Mouse (Mus musculus) intestine, embryonic 14.5 days (tissue): ENCODE results near the gene Ano3. TPM values are rescaled to one million over a fixed set of nuclear protein-coding genes. Genes with fewer than 3 reads are reported as not detected.

Experiments used
- ATAC-seq: fragments of 200-750 bp; cut with Nextera tagmentation; replicated peaks from 2 replicates; pipeline ENCODE4 v1.8.0; 2017; ENCODE audit warnings: low read depth, moderate number of reproducible peaks, moderate TSS enrichment, moderate library complexity; ENCODE audit not compliant: low FRiP score, low TSS enrichment
- DNase-seq: peaks from one replicate; pipeline ENCODE4 v3.0.0-alpha.2; 2018; ENCODE audit warnings: low spot score
- H3K27ac ChIP-seq: fragments of 300-500 bp; sonication (generic); 2 replicates; pipeline ENCODE4 v1.5.1; 2014; ENCODE audit warnings: low read depth, mild to moderate bottlenecking, control low read depth
- H3K27me3 ChIP-seq: fragments of 300-500 bp; sonication (generic); replicated peaks from 2 replicates; pipeline ENCODE4 v1.6.1; 2014; ENCODE audit warnings: low read length, control low read depth; ENCODE audit not compliant: control insufficient read depth, insufficient read depth
- H3K36me3 ChIP-seq: fragments of 300-500 bp; sonication (generic); 2 replicates; pipeline ENCODE4 v1.6.1; 2014; ENCODE audit warnings: low read length, control low read depth; ENCODE audit not compliant: control insufficient read depth, insufficient read depth
- H3K4me1 ChIP-seq: fragments of 300-500 bp; sonication (generic); replicated peaks from 2 replicates; pipeline ENCODE4 v1.6.1; 2014; ENCODE audit warnings: low read length, control low read depth, mixed read lengths; ENCODE audit not compliant: control insufficient read depth, insufficient read depth
- H3K4me2 ChIP-seq: fragments of 300-500 bp; sonication (generic); 2 replicates; pipeline ENCODE4 v1.6.1; 2014; ENCODE audit warnings: low read length
- H3K4me3 ChIP-seq: fragments of 300-500 bp; sonication (generic); 2 replicates; pipeline ENCODE4 v1.5.1; 2014; ENCODE audit warnings: low read depth, low read length, control low read depth, mixed read lengths
- H3K9ac ChIP-seq: fragments of 300-500 bp; sonication (generic); 2 replicates; pipeline ENCODE4 v1.6.1; 2014; ENCODE audit warnings: mild to moderate bottlenecking, low read length
- H3K9me3 ChIP-seq: fragments of 300-500 bp; sonication (generic); 2 replicates; pipeline ENCODE4 v1.6.1; 2016; ENCODE audit warnings: low read length, control low read depth; ENCODE audit not compliant: control insufficient read depth
- WGBS: fragments of 180-500 bp; shearing (Covaris S2); extraction: QIAGEN DNeasy Blood & Tissue Kit; methylation state at CpG from one replicate; pipeline ENCODE4 v1.1.7; 2014; 5-methylcytosine and 5-hydroxymethylcytosine counted together
- polyA plus RNA-seq: library from polyadenylated mRNA; unstranded; fragments of >200 nt; fragmentation: Nextera tagmentation; extraction: Ambion mirVana; gene quantifications from 2 replicates; pipeline ENCODE4 v1.2.1, GENCODE M21; 2014

Ano3 gene
- polyA plus RNA-seq, 1 experiment from 2014 or later: 0.09 TPM

GRCm38 (mm10) chr2:110950432-110950803 lies 305 bp downstream of the Ano3 start:
- 51% methylated on average over 3 of the region's 3 CpGs for WGBS
- ATAC-seq: no peak
- no peaks in the 10 kb centered on the region for H3K27me3 ChIP-seq
- H3K36me3 ChIP-seq: no peaks in the 10 kb centered on the region
- peak overlapping the region; percentile 54 for H3K4me2 ChIP-seq
- DNase-seq: no peak
- H3K9ac ChIP-seq: no peak overlapping the region
- H3K9me3 ChIP-seq: no peaks in the 10 kb centered on the region
- no peaks in the 10 kb centered on the region for H3K4me1 ChIP-seq
- no peak overlapping the region for H3K27ac ChIP-seq
- H3K4me3 ChIP-seq: peak overlapping the region; percentile 29; the same call in 1 of the 2 replicates

- H3K36me3 ChIP-seq: no peaks in the 10 kb centered on the region
- H3K4me3 ChIP-seq: peak overlapping the region; percentile 29
- ATAC-seq: peak; percentile 78
- no peak overlapping the region for H3K27ac ChIP-seq
- peak; percentile 55 for DNase-seq
- no peaks in the 10 kb centered on the region for H3K27me3 ChIP-seq
- H3K4me2 ChIP-seq: peak overlapping the region; percentile 54
- H3K9ac ChIP-seq: no peak overlapping the region
- no peaks in the 10 kb centered on the region for H3K9me3 ChIP-seq
- H3K4me1 ChIP-seq: no peaks in the 10 kb centered on the region
- 3% methylated on average over 20 of the region's 20 CpGs for WGBS
These were observed 868 bp downstream of the Ano3 start for GRCm38 (mm10) chr2:110949679-110950431.

- no peak for DNase-seq
- H3K4me1 ChIP-seq: no peaks in the 10 kb centered on the region
- no peak for ATAC-seq
- H3K9me3 ChIP-seq: no peaks in the 10 kb centered on the region
- no peaks in the 10 kb centered on the region for H3K27me3 ChIP-seq
- no peak overlapping the region for H3K9ac ChIP-seq
- WGBS: 69% methylated on average over 1 of the region's 1 CpGs
- H3K36me3 ChIP-seq: no peaks in the 10 kb centered on the region
- no peak overlapping the region for H3K4me3 ChIP-seq
- H3K4me2 ChIP-seq: no peak overlapping the region
- H3K27ac ChIP-seq: no peak overlapping the region
These were observed 5.6 kb downstream of the Ano3 start for GRCm38 (mm10) chr2:110945171-110945570.

GRCm38 (mm10) chr2:110935691-110936090 lies 15.0 kb downstream of the Ano3 start:
- Histone ChIP-seq H3K27me3 (no peaks in the 10 kb centered on the region), H3K9ac (no peak overlapping the region), H3K4me1 (no peaks in the 10 kb centered on the region), H3K36me3 (no peaks in the 10 kb centered on the region), H3K9me3 (no peaks in the 10 kb centered on the region), H3K27ac (no peak overlapping the region), H3K4me2 (no peak overlapping the region), H3K4me3 (no peak overlapping the region)
- ATAC-seq (no peak), DNase-seq (no peak)

DNA sequence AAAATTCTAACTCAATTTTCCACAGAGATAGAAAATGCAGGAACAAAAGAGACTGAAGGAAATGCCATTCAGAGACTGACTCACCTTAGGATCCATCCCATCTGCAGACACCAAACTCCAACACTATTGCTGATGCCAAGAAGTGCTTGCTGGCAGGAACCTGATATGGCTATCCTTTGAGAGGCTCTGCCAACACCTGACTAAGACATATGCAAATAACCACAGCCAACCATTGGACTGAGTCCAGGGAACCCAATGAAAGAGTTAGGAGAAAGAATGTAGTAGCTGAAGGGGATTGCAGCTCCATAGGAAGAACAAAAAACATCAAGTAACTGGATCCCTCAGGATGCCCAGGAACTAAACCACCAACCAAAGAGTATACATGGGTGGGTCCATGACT lies 21.6 kb downstream of the Ano3 start:
- ATAC-seq: no peak

GRCm38 (mm10) chr2:110909506-110909905 lies 41.2 kb downstream of the Ano3 start:
- H3K4me1 ChIP-seq: no peaks in the 10 kb centered on the region
- no peak overlapping the region for H3K4me2 ChIP-seq
- H3K9me3 ChIP-seq: no peaks in the 10 kb centered on the region
- H3K9ac ChIP-seq: no peak overlapping the region
- no peaks in the 10 kb centered on the region for H3K27me3 ChIP-seq
- WGBS: 57% methylated on average over 2 of the region's 2 CpGs
- H3K4me3 ChIP-seq: no peak overlapping the region
- no peaks in the 10 kb centered on the region for H3K36me3 ChIP-seq
- DNase-seq (no peak), ATAC-seq (no peak)
- H3K27ac ChIP-seq: no peak overlapping the region

More for the DNA sequence above, 21.6 kb downstream of the Ano3 start:
- Histone ChIP-seq H3K9me3 (no peaks in the 10 kb centered on the region), H3K4me3 (no peak overlapping the region), H3K9ac (no peak overlapping the region), H3K36me3 (no peaks in the 10 kb centered on the region), H3K4me1 (no peaks in the 10 kb centered on the region), H3K27ac (no peak overlapping the region), H3K4me2 (no peak overlapping the region), H3K27me3 (no peaks in the 10 kb centered on the region)
- no peak for DNase-seq

- H3K27me3 ChIP-seq: no peaks in the 10 kb centered on the region
- no peak overlapping the region for H3K4me2 ChIP-seq
- no peak overlapping the region for H3K4me3 ChIP-seq
- H3K36me3 ChIP-seq: no peaks in the 10 kb centered on the region
- H3K4me1 ChIP-seq: no peaks in the 10 kb centered on the region
- no peak for DNase-seq
- H3K9me3 ChIP-seq: no peaks in the 10 kb centered on the region
- no peak for ATAC-seq
- H3K27ac ChIP-seq: no peak overlapping the region
- no peak overlapping the region for H3K9ac ChIP-seq
- 68% methylated on average over 3 of the region's 3 CpGs for WGBS
These were observed 44.2 kb downstream of the Ano3 start for GRCm38 (mm10) chr2:110906473-110906872.

DNA sequence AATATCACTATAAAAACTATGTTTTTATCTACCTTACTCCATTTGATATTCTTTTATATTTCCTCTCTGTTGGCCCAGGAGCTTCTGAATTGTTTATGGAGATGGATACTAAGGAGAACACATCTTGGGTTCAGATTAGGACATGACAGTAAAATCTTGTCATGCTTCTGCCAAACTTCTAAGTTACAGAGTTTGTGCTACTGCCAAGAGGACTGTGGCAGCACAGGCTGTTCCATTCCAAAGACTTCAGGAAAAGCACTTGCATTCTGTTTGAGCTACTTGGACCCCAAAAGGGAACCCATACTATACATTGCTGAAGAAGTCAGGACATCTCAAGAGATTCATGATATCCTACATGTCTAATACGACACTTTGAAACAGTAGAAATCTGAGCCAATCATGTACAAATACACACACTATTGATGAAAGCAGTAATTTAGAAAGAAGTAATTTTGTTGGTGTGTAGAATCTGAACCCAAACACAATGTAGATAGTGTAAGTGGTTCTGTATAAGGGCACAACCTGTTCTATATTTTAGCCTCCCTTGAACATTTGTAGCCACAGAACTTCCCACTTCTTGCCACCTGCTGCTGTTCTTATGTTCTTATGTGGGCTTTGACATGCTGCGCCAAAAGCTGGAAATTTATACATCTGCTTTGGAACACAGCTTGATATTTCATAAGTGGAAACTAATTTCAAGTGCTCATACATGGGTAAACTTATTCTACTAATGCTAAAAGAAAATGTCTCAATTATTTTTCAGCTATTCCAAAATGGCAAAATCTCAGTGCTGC lies 54.0 kb downstream of the Ano3 start:
- Histone ChIP-seq H3K27ac (no peak overlapping the region), H3K9ac (no peak overlapping the region), H3K4me3 (no peak overlapping the region), H3K9me3 (no peaks in the 10 kb centered on the region), H3K27me3 (no peaks in the 10 kb centered on the region), H3K4me1 (no peaks in the 10 kb centered on the region), H3K36me3 (no peaks in the 10 kb centered on the region), H3K4me2 (no peak overlapping the region)
- ATAC-seq (no peak), DNase-seq (no peak)
- WGBS: 94% methylated on average over 2 of the region's 2 CpGs

- no peak overlapping the region for H3K27ac ChIP-seq
- no peak overlapping the region for H3K4me2 ChIP-seq
- WGBS: 80% methylated on average over 4 of the region's 4 CpGs
- no peaks in the 10 kb centered on the region for H3K27me3 ChIP-seq
- no peak overlapping the region for H3K4me3 ChIP-seq
- DNase-seq (no peak), ATAC-seq (no peak)
- H3K9ac ChIP-seq: no peak overlapping the region
- H3K4me1 ChIP-seq: no peaks in the 10 kb centered on the region
- H3K36me3 ChIP-seq: no peaks in the 10 kb centered on the region
- H3K9me3 ChIP-seq: no peaks in the 10 kb centered on the region
These were observed 79.1 kb downstream of the Ano3 start for GRCm38 (mm10) chr2:110871650-110872049.
